8 mouse cellular contexts compared by ENCODE assay signal in the genomic region with DNA sequence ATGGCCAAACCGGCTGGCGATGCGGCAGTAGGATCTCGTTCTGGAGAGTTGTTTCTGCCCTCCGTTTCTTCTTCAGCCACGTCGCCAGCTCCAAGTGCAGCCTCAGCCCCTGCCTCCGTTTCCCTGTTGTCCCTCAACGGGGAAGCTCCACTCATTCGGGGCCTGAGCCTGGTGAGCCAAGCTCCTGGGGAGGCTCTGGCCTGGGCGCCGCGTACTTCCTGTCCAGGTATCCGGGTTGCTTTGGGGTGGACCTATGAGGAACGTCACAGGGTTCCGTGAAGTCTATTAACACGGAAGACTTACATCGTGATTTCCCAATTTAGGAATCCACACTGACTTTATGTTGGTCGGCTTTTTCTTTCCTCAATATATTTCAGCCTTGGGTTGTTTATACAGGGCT. TPM values are rescaled to one million over a fixed set of nuclear protein-coding genes. Genes with fewer than 3 reads are reported as not detected.
A peak's percentile ranks its signal among the peaks of the same experiment; 100 is the strongest.
DNase-seq lines count a peak whose midpoint lies in the region; ATAC-seq lines count a peak whose summit lies in the region.

No protein-coding gene starts in this region.

- peaks cover 31% of the 10 kb centered on the region for H3K4me1 ChIP-seq in embryonic facial prominence, embryonic 10.5 days
- H3K4me1 ChIP-seq in limb, embryonic 11.5 days (ENCODE audit: control insufficient read depth, insufficient read depth, low read length) = peaks cover 8% of the 10 kb centered on the region

- H3K9me3 ChIP-seq in embryonic facial prominence, embryonic 10.5 days = no peaks in the 10 kb centered on the region
- H3K9me3 ChIP-seq in limb, embryonic 11.5 days (ENCODE audit: control insufficient read depth, low read length) = no peaks in the 10 kb centered on the region

- no peak for ATAC-seq in limb, embryonic 11.5 days (ENCODE audit: insufficient number of reproducible peaks, low FRiP score, low TSS enrichment, low read depth)
- ATAC-seq in megakaryocyte-erythroid progenitor cell, adult 5-6 weeks (replicated peaks; ENCODE audit: low FRiP score, low TSS enrichment, poor library complexity, severe bottlenecking) = peak; percentile 27; the same call in 1 of the 2 replicates

- DNase-seq in 3T3-L1 (ENCODE audit: low read depth, low spot score) = peak; percentile 73
- DNase-seq in CD4-positive helper T cell, adult 2 months (ENCODE audit: low read depth, low spot score) = peak; percentile 65
- peak; percentile 46 for DNase-seq in embryonic facial prominence, embryonic 10.5 days (ENCODE audit: low spot score)
- peak; percentile 43 to 50 for DNase-seq in heart, postnatal 14 days
- DNase-seq in limb, embryonic 11.5 days (ENCODE audit: low spot score) = no peak
- peak; percentile 66 for DNase-seq in testis, postnatal 14 days (ENCODE audit: low spot score)
- DNase-seq in layer of hippocampus, adult 11-12 months (ENCODE audit: low spot score) = no peak

- peak overlapping the region; percentile 79 for H3K9ac ChIP-seq in limb, embryonic 11.5 days (ENCODE audit: low read length)

- H3K27ac ChIP-seq in embryonic facial prominence, embryonic 10.5 days (replicated peaks) = peak overlapping the region; percentile 89
- H3K27ac ChIP-seq in limb, embryonic 11.5 days (replicated peaks; ENCODE audit: low read depth, low read length) = peak overlapping the region; percentile 59

- WGBS in embryonic facial prominence, embryonic 10.5 days = 1% methylated on average over 19 of the region's 19 CpGs
- WGBS in limb, embryonic 11.5 days = 0% methylated on average over 19 of the region's 19 CpGs

- peak overlapping the region; percentile 94 for H3K4me2 ChIP-seq in limb, embryonic 11.5 days (ENCODE audit: low read depth, severe bottlenecking)

- intact Hi-C loops in heart, postnatal 14 days (cut with DNase I) = loop anchor here (2.0 kb wide), 1 partner anchor 18 kb away; a partner anchor contains a TSS

- H3K4me3 ChIP-seq in embryonic facial prominence, embryonic 10.5 days = peak overlapping the region; percentile 87
- peak overlapping the region; percentile 68 for H3K4me3 ChIP-seq in limb, embryonic 11.5 days (ENCODE audit: low read depth, low read length)

- peaks cover 38% of the 10 kb centered on the region for H3K36me3 ChIP-seq in embryonic facial prominence, embryonic 10.5 days (replicated peaks)
- H3K36me3 ChIP-seq in limb, embryonic 11.5 days (ENCODE audit: control insufficient read depth, insufficient read depth, low read length) = no peaks in the 10 kb centered on the region; the same call in 1 of the 2 replicates

- H3K27me3 ChIP-seq in embryonic facial prominence, embryonic 10.5 days (replicated peaks; ENCODE audit: low read depth, poor library complexity, severe bottlenecking) = no peaks in the 10 kb centered on the region
- H3K27me3 ChIP-seq in limb, embryonic 11.5 days (ENCODE audit: control insufficient read depth, insufficient read depth, low read length) = no peaks in the 10 kb centered on the region

RNA-seq across cellular contexts. Expression of a gene that starts 0.5 kb away (rescaled TPM):
- polyA plus RNA-seq in embryonic facial prominence, embryonic 10.5 days (2016; fragmentation: Nextera tagmentation; extraction: Ambion mirVana) = 20.7 and 21.8 TPM in 2 replicates
- 10 to 100 TPM; 61.1 to 68.8 TPM for total RNA-seq in heart, postnatal 14 days (2021)
- 15.1 and 18.0 TPM in 2 replicates for polyA plus RNA-seq in limb, embryonic 11.5 days (2014; fragmentation: Nextera tagmentation; extraction: Ambion mirVana)
- 25.4 and 25.5 TPM in 2 replicates for total RNA-seq in megakaryocyte-erythroid progenitor cell, adult 5-6 weeks (2014; fragmentation: Nextera tagmentation)
- 4.8 and 8.0 TPM in 2 replicates for total RNA-seq in megakaryocyte-erythroid progenitor cell, adult 5-6 weeks (2017)

RNA-seq across cellular contexts. Expression of a gene that starts 0.5 kb away (rescaled TPM):
- polyA plus RNA-seq in embryonic facial prominence, embryonic 10.5 days (2016; fragmentation: Nextera tagmentation; extraction: Ambion mirVana) = 22.9 and 27.2 TPM in 2 replicates
- total RNA-seq in heart, postnatal 14 days (2021) = 10 to 100 TPM; 13.5 to 13.6 TPM
- 17.5 and 19.7 TPM in 2 replicates for polyA plus RNA-seq in limb, embryonic 11.5 days (2014; fragmentation: Nextera tagmentation; extraction: Ambion mirVana)
- 13.2 and 14.7 TPM in 2 replicates for total RNA-seq in megakaryocyte-erythroid progenitor cell, adult 5-6 weeks (2014; fragmentation: Nextera tagmentation)
- 16.9 and 24.1 TPM in 2 replicates for total RNA-seq in megakaryocyte-erythroid progenitor cell, adult 5-6 weeks (2017)

RNA-seq across cellular contexts. Expression of a gene that starts 12.3 kb away (rescaled TPM):
- 32.3 and 34.8 TPM in 2 replicates for polyA plus RNA-seq in embryonic facial prominence, embryonic 10.5 days (2016; fragmentation: Nextera tagmentation; extraction: Ambion mirVana)
- total RNA-seq in heart, postnatal 14 days (2021) = 10 to 100 TPM; 25.7 to 26.4 TPM
- 24.8 and 28.1 TPM in 2 replicates for polyA plus RNA-seq in limb, embryonic 11.5 days (2014; fragmentation: Nextera tagmentation; extraction: Ambion mirVana)
- 67.7 and 101 TPM in 2 replicates for total RNA-seq in megakaryocyte-erythroid progenitor cell, adult 5-6 weeks (2014; fragmentation: Nextera tagmentation)
- total RNA-seq in megakaryocyte-erythroid progenitor cell, adult 5-6 weeks (2017) = 22.2 and 75.6 TPM in 2 replicates

RNA-seq across cellular contexts. Expression of a gene that starts 18.2 kb away (rescaled TPM):
- 13.3 and 14.5 TPM in 2 replicates for polyA plus RNA-seq in embryonic facial prominence, embryonic 10.5 days (2016; fragmentation: Nextera tagmentation; extraction: Ambion mirVana)
- 1 to 10 TPM; 5.2 to 6.7 TPM for total RNA-seq in heart, postnatal 14 days (2021)
- polyA plus RNA-seq in limb, embryonic 11.5 days (2014; fragmentation: Nextera tagmentation; extraction: Ambion mirVana) = 17.7 and 18.5 TPM in 2 replicates
- 20.0 and 24.2 TPM in 2 replicates for total RNA-seq in megakaryocyte-erythroid progenitor cell, adult 5-6 weeks (2014; fragmentation: Nextera tagmentation)
- 5.4 and 18.3 TPM in 2 replicates for total RNA-seq in megakaryocyte-erythroid progenitor cell, adult 5-6 weeks (2017)

RNA-seq across cellular contexts. Expression of a gene that starts 18.2 kb away (rescaled TPM):
- polyA plus RNA-seq in embryonic facial prominence, embryonic 10.5 days (2016; fragmentation: Nextera tagmentation; extraction: Ambion mirVana) = 139 and 145 TPM in 2 replicates
- 10 to 100 TPM; 55.9 to 58.1 TPM for total RNA-seq in heart, postnatal 14 days (2021)
- polyA plus RNA-seq in limb, embryonic 11.5 days (2014; fragmentation: Nextera tagmentation; extraction: Ambion mirVana) = 125 and 132 TPM in 2 replicates
- total RNA-seq in megakaryocyte-erythroid progenitor cell, adult 5-6 weeks (2014; fragmentation: Nextera tagmentation) = 117 and 193 TPM in 2 replicates
- 88.3 and 103 TPM in 2 replicates for total RNA-seq in megakaryocyte-erythroid progenitor cell, adult 5-6 weeks (2017)

Comparison
In these comparisons a context has a peak if more than half of its experiments do, and no peak if none do; other contexts are left out.
1. DNase-seq: peak in 3T3-L1 (single experiment), CD4-positive helper T cell, adult 2 months (single experiment), embryonic facial prominence, embryonic 10.5 days (single experiment), heart, postnatal 14 days (2 of 2) and testis, postnatal 14 days (single experiment); none in limb, embryonic 11.5 days (single experiment) and layer of hippocampus, adult 11-12 months (single experiment).